Comparison of ENCODE assay signal across 8 mouse cellular contexts in the genomic region with DNA sequence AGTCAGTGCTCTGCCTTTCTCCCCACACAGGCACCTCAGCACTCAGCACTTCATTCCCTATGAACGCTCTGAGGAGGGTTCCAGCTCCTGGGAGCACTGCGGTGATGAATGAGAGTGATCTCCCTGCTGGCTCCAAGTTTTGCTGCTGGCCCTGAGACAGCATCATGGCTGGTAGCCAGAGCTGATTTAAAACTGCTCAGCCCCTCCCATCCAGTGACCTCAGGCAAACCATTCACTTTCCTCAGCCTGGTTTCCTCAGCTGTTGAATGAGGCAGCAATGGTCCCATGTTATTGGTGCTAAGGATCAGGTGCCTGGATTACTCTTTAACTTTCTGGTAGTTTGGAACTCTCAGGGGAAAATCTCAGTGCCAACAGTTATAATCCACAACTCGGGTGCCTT. TPM values are rescaled to one million over a fixed set of nuclear protein-coding genes. Genes with fewer than 3 reads are reported as not detected.
DNase-seq lines count a peak whose midpoint lies in the region; ATAC-seq and TF ChIP-seq lines count a peak whose summit lies in the region.

A gene (minus strand): TSS at position 110 of the 400 bp plus-strand sequence.

- no peaks in the 10 kb centered on the region for H3K9me3 ChIP-seq in kidney, postnatal 0 days (replicated peaks; ENCODE audit: low read length)
- H3K9me3 ChIP-seq in midbrain, embryonic 13.5 days: no peaks in the 10 kb centered on the region

- H3K9ac ChIP-seq in kidney, postnatal 0 days (ENCODE audit: low read depth, low read length): no peak within 1 kb of the TSS
- peak within 1 kb of the TSS; percentile 45 for H3K9ac ChIP-seq in midbrain, embryonic 13.5 days (replicated peaks)

- 0 out of 2 replicates have a peak, but pooled peaks cover 10% of the 10 kb centered on the region for H3K27me3 ChIP-seq in kidney, postnatal 0 days (ENCODE audit: insufficient read depth, low read length)
- H3K27me3 ChIP-seq in midbrain, embryonic 13.5 days: peaks cover 8% of the 10 kb centered on the region

- H3K4me1 ChIP-seq in kidney, postnatal 0 days (replicated peaks; ENCODE audit: insufficient read depth, low read length): peaks cover 15% of the 10 kb centered on the region
- H3K4me1 ChIP-seq in midbrain, embryonic 13.5 days (replicated peaks): peaks cover 48% of the 10 kb centered on the region

- no peak within 1 kb of the TSS for H3K4me3 ChIP-seq in kidney, postnatal 0 days (replicated peaks; ENCODE audit: low read depth, low read length)
- no peak within 1 kb of the TSS for H3K4me3 ChIP-seq in midbrain, embryonic 13.5 days (replicated peaks)

- peak within 1 kb of the TSS; percentile 31; the same call in 1 of the 2 replicates for H3K27ac ChIP-seq in kidney, postnatal 0 days
- peak within 1 kb of the TSS; percentile 84 for H3K27ac ChIP-seq in midbrain, embryonic 13.5 days

- H3K36me3 ChIP-seq in kidney, postnatal 0 days (ENCODE audit: insufficient read depth, low read length): no peaks in the 10 kb centered on the region
- no peaks in the 10 kb centered on the region for H3K36me3 ChIP-seq in midbrain, embryonic 13.5 days

- no peak for TF ChIP-seq CTCF in kidney, postnatal 0 days (IDR thresholded peaks at IDR 0.05; ENCODE audit: low read depth)

- ATAC-seq in kidney, postnatal 0 days (replicated peaks; ENCODE audit: low FRiP score, low read depth): no peak
- no peak for ATAC-seq in midbrain, embryonic 13.5 days

- DNase-seq in cerebellum, adult 9-11 months: peak; percentile 6
- DNase-seq in cerebellum, adult 9-10 months: no peak
- peak; percentile 1 for DNase-seq in lung, postnatal 36 days
- no peak for DNase-seq in lung, postnatal 25 days (ENCODE audit: low spot score)
- peak; percentile 33 for DNase-seq in kidney, postnatal 0 days (ENCODE audit: low spot score)
- DNase-seq in urinary bladder, postnatal 25 days (ENCODE audit: low spot score): no peak
- no peak for DNase-seq in right cerebral cortex, postnatal 36 days (ENCODE audit: low spot score in 2 of 2)

- 50% methylated on average over 3 of the region's 3 CpGs for WGBS in kidney, postnatal 0 days
- 46% methylated on average over 3 of the region's 3 CpGs for WGBS in midbrain, embryonic 13.5 days

- no peak within 1 kb of the TSS for H3K4me2 ChIP-seq in kidney, postnatal 0 days (ENCODE audit: low read length)
- 0 out of 2 replicates have a peak within 1 kb of the TSS, but pooled peaks have one; percentile 3 for H3K4me2 ChIP-seq in midbrain, embryonic 13.5 days (replicated peaks)

RNA-seq across cellular contexts. Expression of the gene that starts here (rescaled TPM):
- 2.6 and 3.5 TPM in 2 replicates for polyA plus RNA-seq in kidney, postnatal 0 days (2015; fragmentation: Nextera tagmentation; extraction: Ambion mirVana)
- 44.1 and 52.7 TPM in 2 replicates for polyA plus RNA-seq in midbrain, embryonic 13.5 days (2015; fragmentation: Nextera tagmentation; extraction: Ambion mirVana)

Comparison
In these comparisons a context has a peak if more than half of its experiments do, and no peak if none do; other contexts are left out.
1. RNA of the gene that starts here (polyA plus RNA-seq): 44.1 to 52.7 TPM in midbrain, embryonic 13.5 days; 2.6 to 3.5 TPM in kidney, postnatal 0 days; every median in the first group is over 10 times any median in the second.
2. DNase-seq: peak in cerebellum, adult 9-11 months (single experiment), lung, postnatal 36 days (single experiment) and kidney, postnatal 0 days (single experiment); none in cerebellum, adult 9-10 months (single experiment), lung, postnatal 25 days (single experiment), urinary bladder, postnatal 25 days (single experiment) and right cerebral cortex, postnatal 36 days (0 of 2).